ENCODE assay signal across 17 mouse cellular contexts in genomic region chr8:117783021-117783420, GRCm38 (mm10).
"Had no signal": no experiment of that assay in that cellular context is flagged by ENCODE, and none has a peak within 500 bp of the region (broad histone marks: within the 10 kb centered on the region; RNA-seq: fewer than 3 reads in every experiment).

No protein-coding gene starts in this region.

- DNase-seq: liver, postnatal 0 days; lung, adult 2 months; lung, postnatal 14 days; lung, postnatal 36 days; right cerebral cortex, postnatal 14 days; thymus, adult 2 months; thymus, postnatal 25 days; thymus, postnatal 4 days had no signal

- H3K4me2 ChIP-seq: lung, embryonic 15.5 days; midbrain, embryonic 12.5 days; midbrain, embryonic 15.5 days; neural tube, embryonic 12.5 days; stomach, embryonic 15.5 days had no signal

- H3K9ac ChIP-seq: liver, postnatal 0 days; lung, embryonic 15.5 days; midbrain, embryonic 12.5 days; midbrain, embryonic 15.5 days; neural tube, embryonic 12.5 days; stomach, embryonic 15.5 days had no signal

- H3K9me3 ChIP-seq: lung, embryonic 15.5 days; megakaryocyte, embryonic 14.5 days; midbrain, embryonic 15.5 days; stomach, embryonic 15.5 days had no signal

- H3K4me3 ChIP-seq: lung, embryonic 15.5 days; megakaryocyte, embryonic 14.5 days; midbrain, embryonic 12.5 days; midbrain, embryonic 15.5 days; neural tube, embryonic 12.5 days; stomach, embryonic 15.5 days had no signal

- H3K4me1 ChIP-seq: lung, embryonic 15.5 days; midbrain, embryonic 12.5 days; midbrain, embryonic 15.5 days; neural tube, embryonic 12.5 days; stomach, embryonic 15.5 days had no signal

- H3K27ac ChIP-seq: lung, embryonic 15.5 days; macrophage; midbrain, embryonic 12.5 days; midbrain, embryonic 15.5 days; neural tube, embryonic 12.5 days; stomach, embryonic 15.5 days; stomach, postnatal 0 days had no signal

- ATAC-seq: liver, postnatal 0 days; lung, postnatal 0 days; midbrain, embryonic 15.5 days had no signal

- H3K27me3 ChIP-seq: lung, embryonic 15.5 days; megakaryocyte, embryonic 14.5 days; midbrain, embryonic 12.5 days; midbrain, embryonic 15.5 days; neural tube, embryonic 12.5 days; stomach, embryonic 15.5 days had no signal
